Mouse (Mus musculus) liver, adult 2 months (tissue): ENCODE measurements at regions not wholly inside any gene's neighbourhood (a gene's known extent, or its start where the extent isn't known, plus 50 kb on each side); places are given as distances from the start of the nearest gene placed in this dataset.

Experiments used
- CTCF ChIP-seq: fragments of 200-500 bp; IDR thresholded peaks from 2 replicates; pipeline ENCODE4 v1.5.1; 2011; ENCODE audit warnings: low read depth, low read length, control low read depth
- POLR2A ChIP-seq: fragments of 200-500 bp; IDR thresholded peaks from 2 replicates; pipeline ENCODE4 v1.6.1; 2011; ENCODE audit warnings: low read length, control low read depth; ENCODE audit not compliant: insufficient read depth; ENCODE audit errors: extremely low read depth

GRCm38 (mm10) chr12:90608810-90609209 is 129.4 kb downstream of the Dio2 start:
- TF ChIP-seq CTCF, result no peak
- no peak for TF ChIP-seq POLR2A
